Mouse (Mus musculus) mammary gland, adult 2 months (tissue): Measurements from ENCODE around the gene Adarb2. TPM values are rescaled to one million over a fixed set of nuclear protein-coding genes. Genes with fewer than 3 reads are reported as not detected.

Source experiments
- polyA plus RNA-seq: library from polyadenylated mRNA; depleted of rRNA; stranded (reverse); fragments of >200 nt; gene quantifications from 2 replicates; pipeline ENCODE4 v1.2.3, GENCODE M21; 2012; ENCODE audit warnings: low replicate concordance; rRNA removed

Gene Adarb2
- 0.07 and 0.73 TPM in 2 replicates for polyA plus RNA-seq

DNA sequence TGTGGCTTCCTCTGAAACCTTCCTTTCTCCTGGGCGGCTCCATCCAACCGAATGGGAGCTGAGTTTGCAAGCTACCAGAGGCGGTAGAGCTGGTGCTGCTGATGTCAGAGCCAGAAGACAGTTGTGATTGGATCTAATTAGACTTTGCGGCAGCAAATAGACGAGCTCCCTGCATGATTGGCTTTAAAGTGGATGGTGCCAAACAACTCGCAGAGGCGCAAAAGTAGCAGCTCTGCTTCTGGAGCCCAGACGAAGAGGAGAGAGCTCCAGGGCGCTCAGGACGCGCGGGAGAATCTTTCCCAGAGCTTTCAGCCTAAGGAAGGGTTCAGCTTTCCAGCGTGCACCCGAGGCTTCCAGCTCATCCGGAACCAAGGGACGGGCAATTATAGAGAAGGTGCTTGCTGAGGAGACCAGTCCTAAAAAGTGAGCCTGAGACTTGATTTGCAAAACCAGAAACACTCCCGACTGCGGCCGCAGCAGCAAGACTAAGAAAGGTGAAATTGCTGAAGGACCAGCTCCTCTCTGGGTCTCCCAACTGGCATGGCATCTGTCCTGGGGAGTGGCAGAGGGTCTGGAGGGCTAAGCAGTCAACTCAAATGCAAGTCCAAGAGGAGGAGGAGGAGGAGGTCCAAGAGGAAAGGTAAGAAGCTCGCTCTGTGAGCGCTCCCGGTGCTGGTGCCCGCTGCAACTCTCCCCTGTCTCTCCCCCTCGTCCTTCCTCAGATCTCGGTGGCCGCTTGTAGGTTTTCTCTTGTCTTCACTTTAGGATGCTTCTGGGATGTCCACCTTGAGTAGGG, at the start of gene Adarb2:
TSS of gene Adarb2 (plus strand) at position 186 of the 796 bp plus-strand sequence.

